Mouse (Mus musculus): ENCODE data around the gene Gm3646.

Gene Gm3646

GRCm38 (mm10) chr1:39805243-39805979, at the start of gene Gm3646:
Gm3646 (minus strand) TSS chr1:39805332.
- no peak for DNase-seq (ENCODE audit: low read depth)

- no peak for DNase-seq (ENCODE audit: low read depth)
Observed at GRCm38 (mm10) chr1:39847066-39847465, 41.9 kb upstream of the Gm3646 start.

GRCm38 (mm10) chr1:39846031-39846550, 41.0 kb upstream of the Gm3646 start:
- no peak for DNase-seq (ENCODE audit: low read depth)

- DNase-seq (ENCODE audit: low read depth), result no peak
Observed at GRCm38 (mm10) chr1:39843328-39843727, 38.2 kb upstream of the Gm3646 start.

- DNase-seq (ENCODE audit: low read depth), result no peak
Observed at GRCm38 (mm10) chr1:39842218-39843007, 37.3 kb upstream of the Gm3646 start.

GRCm38 (mm10) chr1:39840856-39841255, 35.7 kb upstream of the Gm3646 start:
- DNase-seq (ENCODE audit: low read depth), result no peak

GRCm38 (mm10) chr1:39839838-39840237, 34.7 kb upstream of the Gm3646 start:
- DNase-seq (ENCODE audit: low read depth), result no peak

GRCm38 (mm10) chr1:39839217-39839616, 34.1 kb upstream of the Gm3646 start:
- DNase-seq (ENCODE audit: low read depth), result no peak

GRCm38 (mm10) chr1:39838487-39839169, 33.5 kb upstream of the Gm3646 start:
- no peak for DNase-seq (ENCODE audit: low read depth)

GRCm38 (mm10) chr1:39831594-39832039, 26.5 kb upstream of the Gm3646 start:
- no peak for DNase-seq (ENCODE audit: low read depth)

- DNase-seq (ENCODE audit: low read depth), result no peak
Observed at GRCm38 (mm10) chr1:39830786-39831593, 25.9 kb upstream of the Gm3646 start.

GRCm38 (mm10) chr1:39824902-39825301, 19.8 kb upstream of the Gm3646 start:
- DNase-seq (ENCODE audit: low read depth), result no peak

- DNase-seq (ENCODE audit: low read depth), result no peak
Observed at GRCm38 (mm10) chr1:39824240-39824639, 19.1 kb upstream of the Gm3646 start.

- no peak for DNase-seq (ENCODE audit: low read depth)
Observed at GRCm38 (mm10) chr1:39819596-39819995, 14.5 kb upstream of the Gm3646 start.

GRCm38 (mm10) chr1:39815766-39816165, 10.6 kb upstream of the Gm3646 start:
- peak; percentile 59 for DNase-seq (ENCODE audit: low read depth)

GRCm38 (mm10) chr1:39813067-39813466, 7.9 kb upstream of the Gm3646 start:
- no peak for DNase-seq (ENCODE audit: low read depth)

GRCm38 (mm10) chr1:39804789-39805188, 343 bp downstream of the Gm3646 start:
- no peak for DNase-seq (ENCODE audit: low read depth)

GRCm38 (mm10) chr1:39802946-39803345, 2.2 kb downstream of the Gm3646 start:
- no peak for DNase-seq (ENCODE audit: low read depth)

- DNase-seq (ENCODE audit: low read depth), result no peak
Observed at GRCm38 (mm10) chr1:39797496-39797895, 7.6 kb downstream of the Gm3646 start.

GRCm38 (mm10) chr1:39796765-39797164, 8.4 kb downstream of the Gm3646 start:
- DNase-seq (ENCODE audit: low read depth), result peak; percentile 35

GRCm38 (mm10) chr1:39784632-39785031, 20.5 kb downstream of the Gm3646 start:
- no peak for DNase-seq (ENCODE audit: low read depth)

- DNase-seq (ENCODE audit: low read depth), result no peak
Observed at GRCm38 (mm10) chr1:39781835-39782234, 23.3 kb downstream of the Gm3646 start.

All from NIH3T3 (cell line).